Mouse (Mus musculus) lung, adult 2 months (tissue): ENCODE measurements around the gene Panx3. TPM values are rescaled to one million over a fixed set of nuclear protein-coding genes. Genes with fewer than 3 reads are reported as not detected.

ENCODE experiments used
- DNase-seq: peaks from one replicate; pipeline ENCODE4 v3.0.0; 2022
- H3K4me1 ChIP-seq: fragments of 200-500 bp; 2 replicates; pipeline ENCODE4 v1.6.1; 2011; ENCODE audit warnings: low read length; ENCODE audit not compliant: control insufficient read depth, insufficient read depth
- H3K4me3 ChIP-seq: fragments of 200-500 bp; replicated peaks from 2 replicates; pipeline ENCODE3; 2011; ENCODE audit warnings: low read depth, mild to moderate bottlenecking, control low read depth, low read length; ENCODE audit errors: extremely low read depth
- CTCF ChIP-seq: fragments of 200-500 bp; IDR thresholded peaks from 2 replicates; pipeline ENCODE4 v1.5.1; 2011; ENCODE audit warnings: mild to moderate bottlenecking, low read length, control low read depth; ENCODE audit not compliant: insufficient read depth
- POLR2A ChIP-seq: fragments of 200-500 bp; IDR thresholded peaks from 2 replicates; pipeline ENCODE4 v1.6.1; 2011; ENCODE audit warnings: low read depth, mild to moderate bottlenecking, control low read depth, low read length, borderline replicate concordance; ENCODE audit errors: extremely low read depth
- WGBS: fragments of 180-500 bp; shearing (Covaris S2); methylation state at CpG from one replicate; pipeline ENCODE4 v1.1.7; 2018; 5-methylcytosine and 5-hydroxymethylcytosine counted together
- polyA plus RNA-seq: library from polyadenylated mRNA; depleted of rRNA; stranded (reverse); fragments of >200 nt; gene quantifications from 2 replicates; pipeline ENCODE4 v1.2.3, GENCODE M21; 2012

Gene Panx3
- polyA plus RNA-seq, 1 experiment: not detected

DNA sequence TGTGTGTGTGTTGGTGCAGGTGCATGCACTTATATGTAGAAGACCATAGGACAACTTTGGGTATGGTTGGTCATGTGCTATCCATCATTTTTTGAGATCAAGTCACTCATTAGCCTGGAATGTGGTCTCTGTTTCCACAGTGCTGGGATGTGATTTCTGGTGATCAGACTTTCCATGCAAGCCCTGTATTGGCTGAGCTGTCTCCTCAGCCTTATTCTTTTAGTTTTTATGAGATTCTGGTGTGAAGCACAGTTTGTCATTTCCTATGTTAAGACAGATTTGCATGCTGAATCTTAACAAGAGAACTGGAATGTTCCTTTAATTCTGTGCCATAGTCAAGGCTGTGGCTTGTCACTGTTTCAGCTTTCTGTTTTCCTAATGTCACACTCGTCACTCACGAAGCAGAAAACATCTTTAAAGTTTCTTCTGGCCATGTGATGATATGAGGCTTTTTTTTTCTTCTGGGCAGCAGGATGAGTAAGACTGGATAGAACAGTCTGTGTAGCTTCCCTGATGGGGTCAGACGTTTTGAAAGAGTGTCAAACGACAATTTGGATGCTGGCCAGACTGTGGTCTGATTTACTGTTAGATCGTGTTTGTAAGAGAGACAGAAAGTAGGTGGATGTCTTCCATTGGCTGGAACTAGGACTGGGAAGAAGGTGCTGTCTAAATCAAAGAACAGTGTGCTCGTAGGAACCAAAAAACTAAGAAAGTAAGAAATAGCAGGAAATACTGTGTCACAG, 32.1 kb downstream of the Panx3 start:
- no peak for DNase-seq
- TF ChIP-seq POLR2A (no peak), CTCF (no peak)
- H3K4me1 ChIP-seq: no peaks in the 10 kb centered on the region
- H3K4me3 ChIP-seq: no peak overlapping the region
- WGBS: 39% methylated on average over 6 of the region's 6 CpGs

DNA sequence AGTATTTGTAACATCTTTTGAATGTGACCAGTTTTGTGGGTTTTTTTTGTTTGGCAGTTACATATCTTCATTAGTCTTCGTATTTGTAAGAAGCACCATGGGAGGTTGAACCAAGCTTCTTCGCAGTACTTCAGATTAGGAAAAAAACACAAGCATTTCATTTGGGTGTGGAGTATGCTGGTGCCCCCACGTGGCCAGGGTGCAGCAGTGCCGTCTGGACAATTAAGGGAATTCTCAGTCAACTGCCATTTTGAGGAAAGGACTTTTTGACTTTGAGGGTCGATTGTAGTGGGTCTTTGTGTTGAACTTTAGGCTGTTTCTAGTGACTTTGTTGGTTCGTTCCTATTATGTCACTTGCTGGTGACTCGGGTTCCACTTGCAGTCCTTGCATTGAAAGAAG, 32.7 kb downstream of the Panx3 start:
- TF ChIP-seq POLR2A (no peak), CTCF (peak; percentile 76)
- DNase-seq: peak; percentile 44
- Histone ChIP-seq H3K4me1 (no peaks in the 10 kb centered on the region), H3K4me3 (no peak overlapping the region)
- 15% methylated on average over 7 of the region's 7 CpGs for WGBS

DNA sequence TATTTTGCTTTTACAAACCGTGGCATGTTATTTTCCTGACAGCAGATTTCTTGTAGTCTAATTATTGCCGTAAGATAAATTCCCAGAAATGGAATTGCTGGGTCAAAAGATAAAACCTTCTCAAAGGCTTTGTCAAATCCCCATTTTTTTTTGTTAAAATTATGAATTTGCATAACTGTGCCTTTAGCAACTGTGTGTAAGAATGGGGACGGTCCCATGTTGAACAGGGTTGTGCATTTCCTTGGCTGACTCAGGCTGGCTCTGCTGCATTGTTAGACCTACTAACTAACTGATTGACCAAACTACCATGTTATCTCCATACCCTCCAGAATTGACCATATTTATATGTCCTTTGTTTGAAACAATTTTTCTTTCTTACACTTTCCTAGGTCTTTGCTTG, 34.8 kb downstream of the Panx3 start:
- no peak for DNase-seq
- no peak for TF ChIP-seq CTCF
- TF ChIP-seq POLR2A: no peak
- WGBS: 94% methylated on average over 3 of the region's 3 CpGs
- no peaks in the 10 kb centered on the region for H3K4me1 ChIP-seq
- no peak overlapping the region for H3K4me3 ChIP-seq

DNA sequence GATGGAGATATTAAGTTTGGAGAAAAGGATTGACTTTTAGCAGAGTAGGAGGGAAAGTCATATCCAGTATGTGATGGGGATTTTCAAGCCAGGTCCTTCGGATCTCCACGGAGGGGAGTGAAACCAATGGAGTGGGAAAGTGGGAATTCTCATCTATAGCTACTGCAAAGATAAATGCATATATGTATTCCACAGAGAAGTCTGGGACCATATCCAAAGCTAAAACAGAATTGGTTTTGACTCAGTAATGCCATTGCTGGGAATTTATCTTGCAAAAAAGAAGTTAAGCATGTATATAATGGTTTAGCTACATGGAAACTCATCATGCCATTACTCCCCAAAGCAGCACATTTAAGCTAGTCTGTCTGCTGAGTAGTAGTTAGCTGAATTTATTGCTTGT, 36.7 kb downstream of the Panx3 start:
- H3K4me1 ChIP-seq: no peaks in the 10 kb centered on the region
- DNase-seq: no peak
- no peak for TF ChIP-seq POLR2A
- WGBS: 94% methylated on average over 2 of the region's 2 CpGs
- H3K4me3 ChIP-seq: no peak overlapping the region

DNA sequence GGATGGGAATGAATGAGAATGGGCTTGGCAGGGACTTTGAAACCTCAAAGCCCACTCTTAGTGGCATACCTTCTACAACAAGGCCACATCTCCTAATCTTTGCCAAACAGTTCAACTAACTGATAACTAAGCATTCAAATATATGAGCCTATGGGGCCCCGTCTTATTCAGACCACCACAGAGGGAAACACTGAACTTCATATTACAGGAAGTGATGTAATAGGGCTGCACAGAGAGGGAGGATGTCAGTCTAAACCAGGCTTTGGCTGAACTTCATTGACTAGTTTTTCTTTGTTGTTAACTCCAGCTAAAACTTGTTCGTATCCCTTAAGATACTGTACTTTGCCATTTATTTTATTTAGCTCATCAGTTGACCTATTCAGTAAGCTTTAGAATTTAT, 39.1 kb downstream of the Panx3 start:
- TF ChIP-seq CTCF (no peak), POLR2A (no peak)
- 72% methylated on average over 2 of the region's 2 CpGs for WGBS
- DNase-seq: no peak
- Histone ChIP-seq H3K4me1 (no peaks in the 10 kb centered on the region), H3K4me3 (no peak overlapping the region)

DNA sequence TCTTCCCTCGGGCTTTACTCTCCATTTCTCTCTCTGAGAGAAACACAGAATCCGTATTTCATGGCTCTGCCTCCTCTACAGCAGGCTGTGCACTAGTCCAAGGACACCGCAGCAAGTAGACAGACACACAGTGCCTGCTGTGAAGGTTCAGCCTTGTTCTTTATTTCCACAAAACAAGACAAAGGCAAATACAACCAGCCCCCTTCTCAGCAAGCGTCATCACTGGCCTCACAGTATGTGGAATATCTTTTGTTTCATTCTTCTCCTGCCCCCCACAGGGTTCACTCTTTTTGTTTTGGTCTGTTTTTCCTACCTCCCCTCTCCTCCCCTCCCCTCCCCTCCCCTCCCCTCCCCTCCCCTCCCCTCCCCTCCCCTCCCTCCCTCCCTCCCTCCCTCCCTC, 40.5 kb downstream of the Panx3 start:
- 90% methylated on average over 4 of the region's 4 CpGs for WGBS
- Histone ChIP-seq H3K4me1 (no peaks in the 10 kb centered on the region), H3K4me3 (no peak overlapping the region)
- TF ChIP-seq CTCF (no peak), POLR2A (no peak)
- no peak for DNase-seq

DNA sequence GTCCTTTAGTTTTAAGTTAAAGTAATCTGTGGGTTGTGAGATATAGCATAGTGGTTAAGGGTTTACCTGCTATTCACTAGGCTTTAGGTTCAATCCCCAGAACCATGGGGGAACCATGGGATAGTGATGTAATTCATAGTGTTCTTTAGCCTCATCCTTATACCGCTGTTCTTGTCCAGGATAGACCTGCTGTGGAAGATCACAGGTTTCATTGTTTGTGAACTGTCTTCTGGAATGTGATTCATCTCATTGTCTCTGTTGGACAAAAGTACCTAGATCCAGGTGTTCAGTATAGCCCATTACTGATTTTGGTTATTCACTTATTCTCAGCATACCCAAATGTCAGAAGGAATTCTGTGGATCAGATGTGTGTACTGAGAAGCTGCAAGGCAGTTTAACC, 41.8 kb downstream of the Panx3 start:
- TF ChIP-seq POLR2A: no peak
- TF ChIP-seq CTCF: no peak
- WGBS: 94% methylated on average over 1 of the region's 1 CpGs
- Histone ChIP-seq H3K4me3 (no peak overlapping the region), H3K4me1 (no peaks in the 10 kb centered on the region)
- no peak for DNase-seq

DNA sequence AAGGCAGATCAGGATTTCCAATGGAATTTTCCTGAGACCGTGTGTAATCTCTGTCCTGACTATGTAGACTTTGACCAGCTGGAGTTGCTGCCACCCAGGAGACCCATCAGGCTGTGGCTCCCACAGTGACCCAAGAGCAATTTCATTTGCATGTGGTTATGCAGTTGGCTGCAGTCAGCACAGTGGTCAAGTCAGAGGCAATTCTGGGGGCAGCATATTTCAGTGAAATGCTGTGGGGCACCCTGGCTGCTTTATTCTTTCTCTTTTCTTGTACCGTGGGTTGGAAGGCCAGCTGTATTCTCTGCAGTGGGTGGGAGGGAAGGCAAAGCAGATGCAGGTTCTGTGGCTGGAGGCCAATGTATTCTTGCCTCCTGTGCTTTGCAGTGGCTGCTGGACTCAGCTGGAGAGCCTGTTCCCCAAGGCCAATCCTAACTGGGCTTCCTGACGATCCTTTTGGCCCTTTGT, 42.9 kb downstream of the Panx3 start:
- no peak for DNase-seq
- no peaks in the 10 kb centered on the region for H3K4me1 ChIP-seq
- TF ChIP-seq CTCF (no peak), POLR2A (no peak)
- H3K4me3 ChIP-seq: no peak overlapping the region
- WGBS: 61% methylated on average over 3 of the region's 3 CpGs

DNA sequence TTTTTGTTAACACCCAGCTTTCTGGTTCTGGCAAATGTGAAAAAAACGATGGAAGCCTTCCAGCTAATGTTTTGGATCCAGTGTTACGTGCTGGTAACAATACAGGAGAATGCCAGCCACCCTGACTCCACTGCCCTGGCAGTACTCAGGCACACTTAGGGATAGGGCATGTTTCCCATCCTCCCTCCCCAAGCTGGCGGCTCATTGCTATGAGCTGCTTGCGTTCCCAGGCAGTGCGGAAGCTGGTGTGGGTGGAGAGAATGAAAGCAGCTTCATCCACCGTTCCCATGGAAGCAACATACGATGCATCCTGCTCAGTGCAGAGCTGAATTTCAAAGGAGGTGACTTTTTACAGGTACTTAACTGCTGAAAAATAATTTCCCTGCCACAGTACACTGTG, 43.4 kb downstream of the Panx3 start:
- Histone ChIP-seq H3K4me1 (no peaks in the 10 kb centered on the region), H3K4me3 (no peak overlapping the region)
- no peak for DNase-seq
- 61% methylated on average over 7 of the region's 7 CpGs for WGBS
- TF ChIP-seq CTCF: no peak
- no peak for TF ChIP-seq POLR2A

DNA sequence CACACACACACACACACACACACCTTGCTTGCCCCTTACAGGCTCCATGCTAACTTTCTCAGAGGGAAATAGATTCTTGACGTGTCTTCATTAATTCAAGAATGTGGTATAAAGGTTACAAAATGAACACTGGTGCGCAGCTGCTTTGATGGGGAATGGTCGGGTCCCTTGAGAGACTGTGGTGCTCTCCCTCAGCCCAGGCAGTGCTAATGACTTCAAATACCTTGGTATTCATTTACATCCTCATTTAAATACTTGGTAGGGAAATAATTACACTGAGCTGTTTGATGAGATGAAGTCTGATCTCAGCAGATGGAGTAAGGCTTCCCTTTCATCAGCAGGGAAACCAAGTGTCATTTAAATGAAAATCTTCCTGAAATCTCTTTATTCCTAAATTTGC, 43.9 kb downstream of the Panx3 start:
- DNase-seq: no peak
- WGBS: 77% methylated on average over 3 of the region's 3 CpGs
- no peak overlapping the region for H3K4me3 ChIP-seq
- H3K4me1 ChIP-seq: no peaks in the 10 kb centered on the region
- TF ChIP-seq CTCF (no peak), POLR2A (no peak)

DNA sequence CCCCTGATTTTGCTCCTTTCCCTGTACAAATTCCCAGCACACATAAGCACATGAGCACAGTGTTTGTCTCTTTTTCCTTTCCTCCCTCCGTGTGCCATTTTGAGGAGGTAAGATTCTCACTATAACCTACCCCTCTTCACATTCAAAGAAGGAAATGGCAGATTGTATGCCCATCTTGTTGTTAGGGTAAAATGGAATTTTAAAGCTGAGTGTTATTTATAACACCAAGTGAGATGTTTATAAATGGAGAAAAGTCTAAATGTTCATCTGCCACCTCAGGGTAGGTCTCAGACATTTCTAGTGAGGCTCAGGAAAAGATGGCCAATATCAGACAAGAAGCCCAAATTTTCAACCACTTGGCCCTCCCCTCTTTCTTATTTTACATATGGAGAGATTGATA, 44.5 kb downstream of the Panx3 start:
- WGBS: 78% methylated on average over 1 of the region's 1 CpGs
- no peaks in the 10 kb centered on the region for H3K4me1 ChIP-seq
- H3K4me3 ChIP-seq: no peak overlapping the region
- TF ChIP-seq POLR2A (no peak), CTCF (no peak)
- no peak for DNase-seq
